Mouse (Mus musculus): ENCODE data around the gene Jak1. TPM values are rescaled to one million over a fixed set of nuclear protein-coding genes. Genes with fewer than 3 reads are reported as not detected.

The Jak1 gene
- polyA plus RNA-seq, 1 experiment, result 46.5 TPM

- no peak for DNase-seq
- no peak overlapping the region for H3K4me3 ChIP-seq (ENCODE audit: insufficient read depth, low read depth, low read length)
- H3K36me3 ChIP-seq (ENCODE audit: control insufficient read depth, insufficient read depth, low read length), result no peaks in the 10 kb centered on the region
- WGBS, result 58% methylated on average over 3 of the region's 3 CpGs
- H3K27me3 ChIP-seq (replicated peaks; ENCODE audit: control insufficient read depth, insufficient read depth, low read length), result no peaks in the 10 kb centered on the region
- H3K27ac ChIP-seq (ENCODE audit: insufficient read depth, low read depth, low read length), result no peak overlapping the region
- no peak for TF ChIP-seq CTCF (conservative IDR thresholded peaks at IDR 0.05; ENCODE audit: insufficient read depth, insufficient read length, low read depth, low read length)
- no peak for TF ChIP-seq POLR2A (IDR thresholded peaks at IDR 0.05; ENCODE audit: low read depth, low read length)
- H3K4me1 ChIP-seq (ENCODE audit: control insufficient read depth, insufficient read depth, low read length), result peaks cover 26% of the 10 kb centered on the region
These were observed 37.7 kb downstream of the Jak1 start for GRCm38 (mm10) chr4:101227398-101227797.

DNA sequence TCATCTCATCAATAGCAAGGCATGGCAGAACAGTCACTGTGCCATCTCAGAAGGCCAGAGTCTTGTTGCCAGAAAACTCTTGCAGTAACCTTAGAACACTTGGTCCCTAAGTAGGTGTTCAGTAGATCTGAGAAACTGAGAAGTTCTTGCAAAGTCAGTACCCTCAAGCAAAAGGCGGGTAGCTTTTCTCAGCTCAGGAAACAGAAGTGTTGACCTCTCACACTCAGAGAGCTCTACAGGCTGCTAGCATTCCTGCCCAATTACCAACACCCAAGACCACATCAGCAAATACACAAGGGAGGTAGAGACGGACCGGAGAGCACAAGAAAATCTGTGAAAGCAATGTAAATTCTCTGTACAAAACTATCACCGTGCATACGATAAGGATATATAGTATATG is 39.1 kb downstream of the Jak1 start:
- TF ChIP-seq CTCF (conservative IDR thresholded peaks at IDR 0.05; ENCODE audit: insufficient read depth, insufficient read length, low read depth, low read length) (no peak), POLR2A (IDR thresholded peaks at IDR 0.05; ENCODE audit: low read depth, low read length) (no peak)
- no peaks in the 10 kb centered on the region for H3K36me3 ChIP-seq (ENCODE audit: control insufficient read depth, insufficient read depth, low read length)
- no peak for DNase-seq
- H3K27me3 ChIP-seq (replicated peaks; ENCODE audit: control insufficient read depth, insufficient read depth, low read length), result no peaks in the 10 kb centered on the region
- H3K27ac ChIP-seq (ENCODE audit: insufficient read depth, low read depth, low read length), result no peak overlapping the region
- no peak overlapping the region for H3K4me3 ChIP-seq (ENCODE audit: insufficient read depth, low read depth, low read length)
- peaks cover 34% of the 10 kb centered on the region for H3K4me1 ChIP-seq (ENCODE audit: control insufficient read depth, insufficient read depth, low read length)
- 84% methylated on average over 5 of the region's 5 CpGs for WGBS

DNA sequence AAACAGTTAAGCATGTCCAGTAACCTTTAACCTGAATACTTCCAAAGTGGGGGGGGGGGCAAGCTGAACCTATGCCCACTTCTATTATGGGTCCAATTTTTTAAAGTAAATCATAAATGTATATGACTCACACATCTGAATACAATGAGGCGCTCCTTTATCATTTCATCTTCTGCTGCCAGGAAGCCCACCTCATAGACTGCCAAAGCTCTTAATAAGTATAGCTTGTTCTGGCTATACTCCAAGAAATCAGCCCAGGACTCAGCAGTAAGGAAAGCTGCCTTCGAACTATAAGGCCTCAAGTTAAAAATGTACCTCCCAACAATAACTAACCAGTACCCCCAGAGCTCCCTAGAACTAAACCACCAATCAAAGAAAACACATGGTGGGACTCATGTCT is 44.1 kb downstream of the Jak1 start:
- Histone ChIP-seq H3K4me3 (ENCODE audit: insufficient read depth, low read depth, low read length) (no peak overlapping the region), H3K4me1 (ENCODE audit: control insufficient read depth, insufficient read depth, low read length) (peaks cover 41% of the 10 kb centered on the region), H3K27ac (ENCODE audit: insufficient read depth, low read depth, low read length) (no peak overlapping the region), H3K36me3 (ENCODE audit: control insufficient read depth, insufficient read depth, low read length) (no peaks in the 10 kb centered on the region), H3K27me3 (replicated peaks; ENCODE audit: control insufficient read depth, insufficient read depth, low read length) (no peaks in the 10 kb centered on the region)
- 55% methylated on average over 2 of the region's 2 CpGs for WGBS
- no peak for DNase-seq
- TF ChIP-seq CTCF (conservative IDR thresholded peaks at IDR 0.05; ENCODE audit: insufficient read depth, insufficient read length, low read depth, low read length), result no peak
- no peak for TF ChIP-seq POLR2A (IDR thresholded peaks at IDR 0.05; ENCODE audit: low read depth, low read length)

- Histone ChIP-seq H3K36me3 (ENCODE audit: control insufficient read depth, insufficient read depth, low read length) (no peaks in the 10 kb centered on the region), H3K27me3 (replicated peaks; ENCODE audit: control insufficient read depth, insufficient read depth, low read length) (no peaks in the 10 kb centered on the region), H3K4me1 (ENCODE audit: control insufficient read depth, insufficient read depth, low read length) (peaks cover 38% of the 10 kb centered on the region), H3K27ac (ENCODE audit: insufficient read depth, low read depth, low read length) (no peak overlapping the region), H3K4me3 (ENCODE audit: insufficient read depth, low read depth, low read length) (no peak overlapping the region)
- WGBS, result 58% methylated on average over 2 of the region's 2 CpGs
- TF ChIP-seq POLR2A (IDR thresholded peaks at IDR 0.05; ENCODE audit: low read depth, low read length) (no peak), CTCF (conservative IDR thresholded peaks at IDR 0.05; ENCODE audit: insufficient read depth, insufficient read length, low read depth, low read length) (no peak)
- DNase-seq, result no peak
These were observed 45.2 kb downstream of the Jak1 start for GRCm38 (mm10) chr4:101219839-101220238.

- Histone ChIP-seq H3K36me3 (ENCODE audit: control insufficient read depth, insufficient read depth, low read length) (no peaks in the 10 kb centered on the region), H3K27ac (ENCODE audit: insufficient read depth, low read depth, low read length) (no peak overlapping the region), H3K4me3 (ENCODE audit: insufficient read depth, low read depth, low read length) (no peak overlapping the region), H3K4me1 (ENCODE audit: control insufficient read depth, insufficient read depth, low read length) (peaks cover 26% of the 10 kb centered on the region), H3K27me3 (replicated peaks; ENCODE audit: control insufficient read depth, insufficient read depth, low read length) (no peaks in the 10 kb centered on the region)
- WGBS, result 46% methylated on average over 2 of the region's 2 CpGs
- DNase-seq, result peak; percentile 47
- TF ChIP-seq CTCF (conservative IDR thresholded peaks at IDR 0.05; ENCODE audit: insufficient read depth, insufficient read length, low read depth, low read length) (no peak; the same call in 1 of the 2 replicates), POLR2A (IDR thresholded peaks at IDR 0.05; ENCODE audit: low read depth, low read length) (no peak)
These were observed 48.0 kb downstream of the Jak1 start for GRCm38 (mm10) chr4:101217026-101217540.

GRCm38 (mm10) chr4:101216286-101216685 is 48.8 kb downstream of the Jak1 start:
- Histone ChIP-seq H3K4me3 (ENCODE audit: insufficient read depth, low read depth, low read length) (no peak overlapping the region), H3K27me3 (replicated peaks; ENCODE audit: control insufficient read depth, insufficient read depth, low read length) (no peaks in the 10 kb centered on the region), H3K27ac (ENCODE audit: insufficient read depth, low read depth, low read length) (no peak overlapping the region), H3K4me1 (ENCODE audit: control insufficient read depth, insufficient read depth, low read length) (peaks cover 19% of the 10 kb centered on the region), H3K36me3 (ENCODE audit: control insufficient read depth, insufficient read depth, low read length) (no peaks in the 10 kb centered on the region)
- TF ChIP-seq CTCF (conservative IDR thresholded peaks at IDR 0.05; ENCODE audit: insufficient read depth, insufficient read length, low read depth, low read length) (no peak), POLR2A (IDR thresholded peaks at IDR 0.05; ENCODE audit: low read depth, low read length) (no peak)
- WGBS, result 36% methylated on average over 4 of the region's 4 CpGs
- peak; percentile 83 for DNase-seq

DNA sequence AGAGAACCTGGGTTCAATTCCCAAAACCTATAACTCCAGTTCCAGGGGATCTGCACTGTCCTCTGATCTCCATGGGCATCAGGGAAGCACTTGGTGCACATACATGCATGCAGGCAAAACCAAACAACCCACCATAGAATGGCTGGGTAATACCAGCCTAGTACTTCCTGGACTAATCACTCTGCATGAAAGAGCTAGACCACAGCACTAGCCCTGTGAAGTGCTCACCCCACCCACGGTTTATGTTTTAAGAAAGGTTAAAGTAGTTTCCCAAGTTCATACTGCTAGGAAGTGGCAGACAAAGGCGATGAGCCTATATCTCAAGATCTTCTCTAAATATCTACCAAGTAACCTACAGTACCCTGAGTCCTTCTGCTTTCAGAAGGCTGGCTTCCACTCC is 51.6 kb downstream of the Jak1 start:
- H3K36me3 ChIP-seq (ENCODE audit: control insufficient read depth, insufficient read depth, low read length), result no peaks in the 10 kb centered on the region
- peaks cover 13% of the 10 kb centered on the region for H3K4me1 ChIP-seq (ENCODE audit: control insufficient read depth, insufficient read depth, low read length)
- WGBS, result 82% methylated on average over 2 of the region's 2 CpGs
- no peaks in the 10 kb centered on the region for H3K27me3 ChIP-seq (replicated peaks; ENCODE audit: control insufficient read depth, insufficient read depth, low read length)
- DNase-seq, result no peak
- no peak overlapping the region for H3K4me3 ChIP-seq (ENCODE audit: insufficient read depth, low read depth, low read length)
- TF ChIP-seq CTCF (conservative IDR thresholded peaks at IDR 0.05; ENCODE audit: insufficient read depth, insufficient read length, low read depth, low read length) (no peak), POLR2A (IDR thresholded peaks at IDR 0.05; ENCODE audit: low read depth, low read length) (no peak)
- no peak overlapping the region for H3K27ac ChIP-seq (ENCODE audit: insufficient read depth, low read depth, low read length)

All from kidney, adult 2 months (tissue).